Mouse (Mus musculus): Measurements from ENCODE around the gene Jund.

DNA sequence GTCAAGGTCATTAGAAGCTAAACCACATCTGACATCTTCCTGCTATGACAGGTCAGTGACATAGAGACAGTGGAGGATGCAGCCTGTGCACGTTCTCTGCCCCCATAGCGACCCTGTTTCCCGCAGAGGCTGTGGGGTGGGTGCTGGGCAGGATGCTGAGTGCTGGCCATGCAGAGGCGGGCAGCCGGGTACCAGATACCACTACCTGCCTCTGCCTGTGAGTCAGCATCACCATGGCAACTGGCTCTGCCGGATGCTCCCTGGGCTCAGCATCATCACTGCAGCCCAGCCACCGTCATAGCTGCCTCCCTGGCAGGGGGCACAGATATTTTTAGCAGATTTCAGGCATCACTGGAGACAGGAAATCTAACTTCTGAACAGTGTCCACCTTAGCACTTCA, 14.5 kb upstream of the Jund start:
- TF ChIP-seq EP300 (IDR thresholded peaks at IDR 0.05; ENCODE audit: low read depth) (no peak), CTCF (IDR thresholded peaks at IDR 0.05; ENCODE audit: low read depth) (no peak)
